Mouse (Mus musculus): ENCODE data around the gene Aprt. TPM values are rescaled to one million over a fixed set of nuclear protein-coding genes. Genes with fewer than 3 reads are reported as not detected.

Aprt gene
- polyA plus RNA-seq, 1 experiment from 2014 or later, result 305 TPM

DNA sequence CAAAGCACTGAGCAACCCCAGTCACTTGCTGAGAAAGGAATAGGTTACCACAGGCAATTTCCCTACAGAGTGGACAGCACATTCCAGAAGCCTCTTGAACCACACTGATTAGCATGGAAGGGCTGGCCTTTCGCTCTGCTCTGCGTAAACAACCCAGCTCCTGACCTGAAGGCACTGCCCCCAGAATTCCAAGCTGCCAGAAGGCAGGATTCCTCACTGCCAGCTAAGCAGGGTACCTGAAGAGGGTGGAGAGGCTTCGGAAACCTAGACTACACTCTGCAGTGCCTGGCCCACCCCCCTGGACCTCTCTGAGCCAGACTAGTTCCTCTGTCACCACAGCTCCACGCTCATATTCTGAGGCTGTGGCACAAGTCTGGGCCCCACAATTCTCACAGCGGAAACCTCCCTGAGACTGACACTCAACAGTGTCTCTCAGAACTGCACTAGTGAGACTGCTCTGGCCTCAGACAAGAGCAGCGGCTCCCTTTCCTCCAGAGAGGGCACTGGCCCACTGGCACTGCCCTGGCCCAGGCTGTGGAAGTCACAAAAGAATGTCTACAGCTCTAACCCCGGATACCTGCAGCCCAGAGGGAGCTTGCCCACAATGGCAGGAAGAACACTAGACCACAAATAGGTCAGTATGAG lies 50.1 kb downstream of the Aprt start:
- ATAC-seq (ENCODE audit: insufficient number of reproducible peaks, insufficient read depth, low FRiP score, low TSS enrichment, low read depth), result no peak
- no peaks in the 10 kb centered on the region for H3K27me3 ChIP-seq
- H3K27ac ChIP-seq, result peak overlapping the region; percentile 42; the same call in 1 of the 2 replicates
- no peak overlapping the region for H3K9ac ChIP-seq (replicated peaks)
- peaks cover 47% of the 10 kb centered on the region for H3K4me1 ChIP-seq (replicated peaks)
- H3K4me2 ChIP-seq, result no peak overlapping the region
- WGBS, result 70% methylated on average over 7 of the region's 7 CpGs
- no peaks in the 10 kb centered on the region for H3K36me3 ChIP-seq
- H3K4me3 ChIP-seq (replicated peaks), result no peak overlapping the region
- H3K9me3 ChIP-seq, result no peaks in the 10 kb centered on the region

DNA sequence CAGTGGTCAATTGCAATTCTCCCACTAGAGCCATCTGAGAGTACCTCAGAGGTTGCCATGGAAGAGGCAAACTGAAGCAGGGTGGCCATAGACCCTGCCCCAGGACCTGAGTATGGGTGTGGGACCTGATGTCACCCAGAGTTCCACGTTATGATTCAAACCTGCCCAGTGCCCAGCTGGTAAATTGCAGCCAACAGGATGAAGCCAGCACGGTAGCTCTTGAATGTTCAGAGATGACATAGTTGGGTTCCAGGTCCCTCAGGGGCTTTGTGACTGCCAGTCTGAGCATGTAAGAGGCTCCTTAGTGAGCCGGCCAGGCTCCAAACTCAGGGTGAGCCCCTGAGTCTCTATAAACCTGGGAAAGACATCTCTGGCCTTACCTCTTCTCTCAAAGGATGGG lies 50.6 kb downstream of the Aprt start:
- H3K4me1 ChIP-seq (replicated peaks), result peaks cover 47% of the 10 kb centered on the region
- H3K27me3 ChIP-seq, result no peaks in the 10 kb centered on the region
- H3K9me3 ChIP-seq, result no peaks in the 10 kb centered on the region
- no peak for ATAC-seq (ENCODE audit: insufficient number of reproducible peaks, insufficient read depth, low FRiP score, low TSS enrichment, low read depth)
- no peak overlapping the region for H3K4me2 ChIP-seq
- H3K9ac ChIP-seq (replicated peaks), result no peak overlapping the region
- WGBS, result 65% methylated on average over 3 of the region's 3 CpGs
- H3K27ac ChIP-seq, result peak overlapping the region; percentile 42; the same call in 1 of the 2 replicates
- H3K36me3 ChIP-seq, result no peaks in the 10 kb centered on the region
- no peak overlapping the region for H3K4me3 ChIP-seq (replicated peaks)

DNA sequence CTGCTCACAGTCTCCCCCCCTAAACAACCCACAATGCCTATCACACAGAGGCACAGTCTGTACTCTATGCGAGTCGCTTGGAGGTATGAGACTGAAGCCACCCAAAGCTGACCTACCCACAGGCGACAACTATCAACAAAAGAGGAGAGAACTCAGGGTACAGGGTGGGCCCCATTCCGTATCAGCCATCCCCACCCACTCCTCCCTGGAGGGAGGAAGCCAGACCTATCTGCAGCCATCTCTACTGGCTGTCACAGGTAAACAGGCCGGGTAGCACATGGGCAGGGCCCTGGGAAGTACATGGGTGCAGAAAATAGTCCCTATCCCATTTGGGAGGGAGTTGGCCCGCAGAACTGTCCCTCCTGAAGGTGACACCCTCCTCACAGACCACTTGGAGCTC lies 51.7 kb downstream of the Aprt start:
- no peaks in the 10 kb centered on the region for H3K36me3 ChIP-seq
- no peak overlapping the region for H3K4me3 ChIP-seq (replicated peaks)
- ATAC-seq (ENCODE audit: insufficient number of reproducible peaks, insufficient read depth, low FRiP score, low TSS enrichment, low read depth), result no peak
- 80% methylated on average over 6 of the region's 6 CpGs for WGBS
- no peaks in the 10 kb centered on the region for H3K9me3 ChIP-seq
- no peak overlapping the region for H3K9ac ChIP-seq (replicated peaks)
- no peak overlapping the region for H3K4me2 ChIP-seq
- peak overlapping the region; percentile 75; the same call in 1 of the 2 replicates for H3K27ac ChIP-seq
- H3K4me1 ChIP-seq (replicated peaks), result peaks cover 50% of the 10 kb centered on the region
- H3K27me3 ChIP-seq, result no peaks in the 10 kb centered on the region

Small RNA genes lying within 50 kb of the gene (microRNA-seq; reads per million reads assigned to microRNA genes)
- not detected for gene Mir6396

Other genes starting within 250 kb of the Aprt start
- gene Trhr2, start 216.2 kb downstream of the Aprt start, polyA plus RNA-seq (2016; fragmentation: Nextera tagmentation; extraction: Ambion mirVana), result not detected in 2 replicates
- gene Zc3h18, start 200.3 kb downstream of the Aprt start, polyA plus RNA-seq (2016; fragmentation: Nextera tagmentation; extraction: Ambion mirVana), result 76.7 and 76.9 TPM in 2 replicates
- gene Il17c, start 154.9 kb downstream of the Aprt start, polyA plus RNA-seq (2016; fragmentation: Nextera tagmentation; extraction: Ambion mirVana), result not detected in 2 replicates
- gene Cyba, start 144.0 kb downstream of the Aprt start, polyA plus RNA-seq (2016; fragmentation: Nextera tagmentation; extraction: Ambion mirVana), result 101 and 104 TPM in 2 replicates
- gene Mvd, start 133.5 kb downstream of the Aprt start, polyA plus RNA-seq (2016; fragmentation: Nextera tagmentation; extraction: Ambion mirVana), result 40.5 and 48.7 TPM in 2 replicates
- 0.16 and 0.38 TPM in 2 replicates for gene Snai3, start 116.2 kb downstream of the Aprt start, polyA plus RNA-seq (2016; fragmentation: Nextera tagmentation; extraction: Ambion mirVana)
- gene Rnf166, start 100.8 kb downstream of the Aprt start, polyA plus RNA-seq (2016; fragmentation: Nextera tagmentation; extraction: Ambion mirVana), result 45.8 and 46.4 TPM in 2 replicates
- 79.5 and 80.5 TPM in 2 replicates for gene Ctu2, start 100.8 kb downstream of the Aprt start, polyA plus RNA-seq (2016; fragmentation: Nextera tagmentation; extraction: Ambion mirVana)
- gene Piezo1, start 25.6 kb downstream of the Aprt start, polyA plus RNA-seq (2016; fragmentation: Nextera tagmentation; extraction: Ambion mirVana), result 11.9 and 13.9 TPM in 2 replicates
- gene Cdt1, start 8.9 kb downstream of the Aprt start, polyA plus RNA-seq (2016; fragmentation: Nextera tagmentation; extraction: Ambion mirVana), result 52.3 and 52.7 TPM in 2 replicates
- gene Galns, start 34.6 kb upstream of the Aprt start, polyA plus RNA-seq (2016; fragmentation: Nextera tagmentation; extraction: Ambion mirVana), result 5.9 and 8.4 TPM in 2 replicates
- 39.0 and 48.0 TPM in 2 replicates for gene Trappc2l, start 34.7 kb upstream of the Aprt start, polyA plus RNA-seq (2016; fragmentation: Nextera tagmentation; extraction: Ambion mirVana)
- not detected in 2 replicates for gene Pabpn1l, start 45.8 kb upstream of the Aprt start, polyA plus RNA-seq (2016; fragmentation: Nextera tagmentation; extraction: Ambion mirVana)
- 2.8 and 3.3 TPM in 2 replicates for gene Cbfa2t3, start 122.2 kb upstream of the Aprt start, polyA plus RNA-seq (2016; fragmentation: Nextera tagmentation; extraction: Ambion mirVana)
- gene Acsf3, start 198.6 kb upstream of the Aprt start, polyA plus RNA-seq (2016; fragmentation: Nextera tagmentation; extraction: Ambion mirVana), result 19.3 and 19.7 TPM in 2 replicates